Mouse (Mus musculus): ENCODE measurements at regions not wholly inside any gene's neighbourhood (a gene's known extent, or its start where the extent isn't known, plus 50 kb on each side); places are given as distances from the start of the nearest gene placed in this dataset.

DNA sequence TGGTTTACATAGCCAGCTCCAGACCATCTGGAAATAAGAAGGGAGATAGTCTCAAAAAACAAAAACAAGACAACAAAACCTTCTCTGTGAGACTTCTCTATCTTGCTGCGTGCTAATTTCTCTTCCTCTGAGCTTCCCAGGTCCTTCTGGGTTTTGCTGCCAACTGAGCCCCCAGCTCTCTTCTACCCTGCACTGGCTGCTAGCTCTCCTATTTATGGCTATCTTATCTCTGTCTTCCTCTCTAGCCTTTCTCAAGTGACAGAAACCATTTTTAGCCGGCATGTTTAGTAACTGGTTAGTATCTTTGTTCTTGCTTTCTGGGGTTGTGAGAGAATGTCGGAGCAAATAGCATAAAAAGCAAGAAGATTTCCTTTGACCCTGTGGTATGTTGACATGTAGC, 1172.1 kb downstream of the 4930447A16Rik start:
- TF ChIP-seq POLR2A (IDR thresholded peaks at IDR 0.05; ENCODE audit: low read depth, low read length) (no peak), EP300 (IDR thresholded peaks at IDR 0.05; ENCODE audit: low read length) (no peak), SMC3 (IDR thresholded peaks at IDR 0.05; ENCODE audit: low read depth, low read length) (no peak), TCF12 (IDR thresholded peaks at IDR 0.05; ENCODE audit: low read depth, low read length) (no peak)
